Mouse (Mus musculus) cerebellum, adult 9-11 months (tissue): ENCODE results near the gene Tmem121.

Experiments used
- DNase-seq: peaks from one replicate; pipeline ENCODE4 v3.0.0; 2022

Gene Tmem121

DNA sequence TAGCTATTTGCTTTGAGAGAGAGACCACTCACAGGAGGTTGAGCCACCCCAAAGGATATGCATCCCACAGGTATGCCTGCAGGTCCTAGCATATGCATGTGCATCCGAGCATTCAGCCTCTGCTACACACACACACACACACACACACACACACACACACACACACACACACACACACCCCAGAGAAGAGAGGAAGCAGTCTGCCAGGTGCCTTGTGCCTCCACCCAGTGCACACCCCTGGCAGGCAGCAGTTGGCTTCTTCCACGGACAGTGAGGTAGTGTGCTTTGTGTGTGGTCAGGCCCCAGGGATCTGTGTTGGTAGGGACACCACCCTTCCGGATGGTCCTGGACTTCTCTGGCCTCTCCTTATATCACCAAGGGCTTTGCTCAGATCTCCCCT, 35.8 kb upstream of the Tmem121 start:
- no peak for DNase-seq

DNA sequence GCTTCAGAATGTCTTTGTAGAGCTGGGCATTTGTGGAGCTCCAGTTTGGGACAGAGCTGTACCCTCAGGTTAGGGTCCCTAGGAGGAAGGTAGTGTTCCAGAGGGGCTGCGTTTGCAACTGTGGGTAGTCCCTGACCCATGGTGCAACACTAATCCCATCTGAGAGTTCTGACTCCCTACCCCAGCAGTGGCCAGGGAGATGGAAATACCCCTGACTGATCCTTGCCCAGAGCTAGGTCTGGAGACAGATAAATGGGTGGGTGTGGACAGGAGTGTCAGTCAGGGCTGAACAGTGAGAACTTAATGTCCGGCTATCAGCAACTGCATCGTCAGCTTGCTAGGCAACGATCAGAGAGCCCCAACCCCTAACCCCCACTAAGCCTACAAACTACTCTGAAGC, 35.1 kb upstream of the Tmem121 start:
- no peak for DNase-seq

DNA sequence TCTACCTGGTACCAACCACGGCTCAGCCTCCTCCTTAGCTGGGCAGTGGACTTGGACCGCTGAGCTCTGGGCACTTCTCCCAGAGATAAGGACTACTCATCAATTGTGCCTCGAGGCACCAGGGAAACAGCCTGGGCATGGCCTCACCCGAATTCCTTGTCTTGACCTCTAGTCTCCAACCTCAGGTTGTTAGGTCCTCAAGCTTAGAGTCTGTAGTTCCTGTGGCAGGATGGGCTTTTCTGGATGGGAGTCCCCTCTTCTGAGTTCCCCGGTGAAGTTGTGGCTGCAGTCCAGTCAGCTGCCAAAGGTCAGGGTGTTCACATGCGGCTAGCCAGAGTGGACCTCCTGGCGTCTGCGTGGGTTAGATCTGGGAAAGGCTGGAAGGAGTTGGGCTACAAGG, 34.7 kb upstream of the Tmem121 start:
- DNase-seq, result no peak

DNA sequence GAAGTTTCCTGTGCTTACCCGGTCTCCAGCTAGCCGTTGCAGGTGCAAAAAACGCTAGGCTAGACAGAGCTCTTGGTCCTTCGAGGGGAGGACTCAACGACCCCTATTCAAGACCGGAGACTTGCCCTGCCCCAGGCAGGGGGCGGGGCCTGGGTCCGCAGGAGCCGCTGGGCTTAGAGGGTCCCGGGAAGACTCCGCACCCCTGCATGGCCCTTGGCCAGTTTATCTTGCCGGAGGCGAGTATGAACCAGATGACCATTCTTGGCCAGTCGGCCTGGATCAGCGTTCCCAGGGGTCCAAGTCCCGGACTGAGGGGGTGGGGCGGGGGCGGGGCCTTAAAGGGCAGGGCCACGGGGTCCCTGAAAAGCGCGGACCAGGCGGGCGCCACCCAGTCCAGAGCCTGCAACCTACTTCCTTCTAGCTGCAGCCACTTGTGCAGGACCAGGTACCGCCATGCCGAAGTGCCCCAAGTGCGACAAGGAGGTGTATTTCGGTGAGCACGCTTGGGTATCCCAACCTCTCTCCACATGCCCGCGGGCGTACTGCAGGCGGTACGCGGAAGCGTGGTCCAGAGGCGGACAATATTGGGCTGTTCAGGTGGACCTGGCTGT, 34.0 kb upstream of the Tmem121 start:
- DNase-seq, result peak; percentile 53

DNA sequence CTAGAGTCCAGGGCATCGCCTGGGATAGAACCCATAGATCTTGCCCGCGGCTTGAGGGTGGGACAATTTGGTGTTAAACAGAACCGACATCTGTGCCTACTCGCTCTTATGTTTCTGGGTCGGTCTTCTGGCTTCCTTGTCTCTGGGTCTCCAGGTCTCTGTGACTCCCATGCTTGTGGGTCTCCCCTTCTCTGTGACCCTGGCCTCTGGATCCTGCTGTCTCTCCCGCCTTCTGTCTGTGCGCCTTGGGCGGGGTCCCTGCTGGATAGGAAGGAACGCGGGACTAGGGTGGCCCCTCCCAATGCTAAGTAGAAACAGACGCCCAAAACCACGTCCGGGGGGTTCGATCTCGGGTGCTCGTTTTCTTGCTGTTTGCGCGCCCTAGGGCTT, 33.5 kb upstream of the Tmem121 start:
- no peak for DNase-seq

DNA sequence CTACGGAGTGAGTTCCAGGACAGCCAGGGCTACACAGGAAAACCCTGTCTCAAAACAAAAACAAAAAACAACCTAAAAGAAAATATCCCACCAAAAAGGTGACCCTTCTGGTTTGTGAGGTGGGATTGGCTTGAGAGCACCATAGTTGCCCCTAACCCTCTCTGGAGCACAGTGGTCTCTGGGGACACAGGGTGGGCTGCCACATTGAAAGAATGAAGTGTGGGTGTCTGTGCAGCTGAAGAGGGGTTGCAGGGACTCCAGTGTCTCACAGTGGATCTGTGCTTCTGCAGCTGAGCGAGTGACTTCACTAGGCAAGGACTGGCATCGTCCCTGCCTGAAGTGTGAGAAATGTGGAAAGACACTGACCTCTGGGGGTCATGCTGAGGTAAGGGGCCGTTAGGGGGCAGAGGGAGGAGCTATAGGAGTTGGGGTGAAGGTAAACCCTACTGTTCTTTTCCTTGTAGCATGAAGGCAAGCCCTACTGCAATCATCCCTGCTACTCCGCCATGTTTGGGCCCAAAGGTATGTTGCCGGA, 32.7 kb upstream of the Tmem121 start:
- DNase-seq, result peak; percentile 27

DNA sequence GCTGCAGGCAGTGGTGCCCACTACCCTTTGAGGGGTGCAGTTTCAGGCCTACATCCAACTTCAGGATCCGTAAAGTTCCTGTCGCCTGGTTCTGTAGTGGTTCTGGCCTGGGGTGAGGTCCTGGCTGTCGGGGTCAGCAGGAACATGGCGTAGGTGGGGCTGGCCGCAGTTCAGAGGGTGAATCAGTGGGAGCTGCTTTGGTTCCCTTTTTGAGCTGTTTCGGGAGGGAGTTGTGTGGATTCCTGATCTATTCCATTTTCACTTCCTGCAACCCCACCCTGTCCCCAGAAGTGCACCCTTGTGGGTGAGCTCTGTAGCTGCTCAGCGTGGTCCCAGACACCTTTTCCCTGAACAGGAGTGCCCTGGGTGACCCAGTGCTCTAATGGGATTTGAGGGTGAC, 31.8 kb upstream of the Tmem121 start:
- DNase-seq, result peak; percentile 50

DNA sequence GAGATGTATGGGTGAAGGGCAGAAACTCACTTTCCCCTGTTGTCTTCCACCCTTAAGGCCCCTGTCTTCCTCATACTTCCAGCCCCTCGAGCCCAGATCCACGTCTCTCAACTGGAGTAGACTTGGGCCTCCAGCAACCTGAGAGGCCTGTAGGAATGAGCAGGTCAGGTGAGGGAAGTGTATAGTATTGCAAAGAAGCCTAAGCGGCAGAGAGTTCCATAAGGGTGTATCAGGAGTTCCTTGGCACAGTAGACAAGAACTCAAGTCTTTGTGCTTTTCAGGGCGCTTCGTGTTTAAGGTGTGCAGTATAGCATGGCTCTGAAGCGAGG, 31.0 kb upstream of the Tmem121 start:
- no peak for DNase-seq

DNA sequence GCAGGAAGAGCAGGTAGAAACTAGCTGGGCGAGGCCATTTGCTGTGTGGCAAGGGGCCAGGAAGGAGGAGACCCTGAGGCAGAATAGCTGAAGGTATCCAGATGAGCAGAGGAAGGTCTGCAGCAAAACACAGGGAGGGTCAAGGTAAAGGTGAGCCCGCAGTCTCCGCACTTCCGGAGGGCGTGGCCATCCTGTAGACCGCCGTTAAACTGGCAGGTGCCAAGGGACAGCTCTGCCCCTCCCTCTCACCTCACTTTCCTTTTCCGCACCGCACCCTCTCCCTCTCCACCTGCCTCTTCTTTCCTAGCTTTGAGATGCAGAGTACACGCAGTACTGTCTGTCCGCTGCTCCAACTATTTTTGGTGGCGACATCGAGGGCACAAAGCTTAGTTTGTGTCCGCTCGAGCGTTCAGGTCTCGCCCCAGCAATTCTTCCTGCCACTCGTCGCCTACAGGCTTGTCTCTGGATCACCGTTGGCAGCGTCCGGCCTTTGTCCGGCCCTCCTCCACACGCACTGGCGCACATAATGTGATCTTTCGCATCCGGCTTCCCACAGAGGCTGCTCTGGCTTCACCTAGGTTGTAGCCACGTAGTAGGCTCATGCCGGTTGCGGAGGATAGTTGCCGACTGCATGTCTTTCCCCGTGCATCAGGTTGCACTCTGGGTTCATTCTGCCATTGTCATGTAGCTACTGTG, 30.5 kb upstream of the Tmem121 start:
- DNase-seq, result peak; percentile 79

DNA sequence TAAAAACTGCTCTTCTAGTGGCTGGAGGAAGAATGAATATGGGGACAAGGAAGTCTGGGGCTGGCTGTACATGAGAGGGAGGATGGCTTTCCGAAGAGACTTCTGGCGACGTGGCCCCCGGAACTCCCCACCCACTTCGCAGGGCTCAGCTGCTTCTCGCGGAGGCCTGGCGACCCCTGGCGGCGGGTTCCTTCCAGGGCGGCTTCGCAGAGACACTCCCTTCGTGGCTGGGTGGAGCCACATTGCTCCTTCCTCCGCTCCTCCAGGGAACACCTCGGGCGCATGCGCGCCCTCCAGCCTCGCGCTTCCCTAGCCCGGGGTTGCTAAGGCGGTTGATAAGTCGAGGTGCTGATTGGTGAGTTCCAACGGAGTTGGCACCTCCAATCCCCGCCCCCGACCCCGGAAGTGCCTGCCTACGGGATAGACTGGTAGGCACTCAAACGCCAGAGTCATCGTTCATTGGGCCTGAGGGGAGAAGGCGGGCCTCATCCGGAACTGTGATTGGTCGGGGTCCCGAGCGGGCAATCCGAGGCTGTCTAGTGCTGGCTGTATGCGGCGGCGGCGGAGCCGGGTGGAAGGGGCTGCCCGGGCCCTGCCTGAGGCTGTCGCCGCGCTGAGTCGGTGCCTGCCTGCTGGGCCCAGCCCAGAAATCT, 29.7 kb upstream of the Tmem121 start, which contains the start of gene Tedc1:
TSS of gene Tedc1 (plus strand) at position 535 of the 653 bp plus-strand sequence.
- DNase-seq, result peak; percentile 99

DNA sequence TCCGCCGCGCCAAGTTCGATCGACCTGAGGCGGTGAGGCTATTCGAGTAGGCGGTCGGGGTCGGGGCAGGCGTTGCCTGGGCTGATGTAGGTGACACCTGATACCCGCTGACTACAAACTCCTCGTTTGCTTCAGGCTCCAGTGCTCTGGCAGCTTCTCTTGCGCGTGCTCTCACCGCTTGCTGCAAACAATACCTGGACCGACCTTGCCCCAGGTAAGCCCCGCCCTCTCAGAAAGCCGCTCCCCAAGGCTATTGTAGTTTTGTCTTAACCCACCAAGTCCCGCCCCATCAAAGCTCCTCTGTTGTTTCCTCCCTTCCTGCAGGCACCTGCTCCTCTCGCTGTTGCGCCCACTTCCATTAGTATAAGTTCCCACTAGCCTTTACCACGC, 29.2 kb upstream of the Tmem121 start:
- no peak for DNase-seq

DNA sequence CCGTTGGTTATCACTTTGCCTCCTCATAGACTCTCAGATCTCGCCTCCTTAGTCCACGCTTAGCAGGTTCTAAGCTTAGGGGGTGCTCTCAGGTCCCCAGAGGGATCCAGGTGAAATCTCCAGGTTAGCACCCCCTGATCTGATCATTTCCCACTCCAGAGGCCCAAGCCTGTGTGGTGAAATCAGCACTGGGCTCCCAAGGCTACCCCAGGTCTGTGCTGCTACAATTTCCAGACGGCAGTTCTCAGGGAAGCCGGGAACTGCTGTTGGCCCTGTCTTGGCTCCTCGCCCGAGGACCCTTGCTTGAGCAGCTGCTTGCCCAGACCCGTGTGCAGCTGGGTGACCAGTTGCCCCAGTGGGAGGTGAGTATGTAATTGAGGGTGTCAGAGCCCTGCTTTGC, 28.7 kb upstream of the Tmem121 start:
- DNase-seq, result peak; percentile 73

DNA sequence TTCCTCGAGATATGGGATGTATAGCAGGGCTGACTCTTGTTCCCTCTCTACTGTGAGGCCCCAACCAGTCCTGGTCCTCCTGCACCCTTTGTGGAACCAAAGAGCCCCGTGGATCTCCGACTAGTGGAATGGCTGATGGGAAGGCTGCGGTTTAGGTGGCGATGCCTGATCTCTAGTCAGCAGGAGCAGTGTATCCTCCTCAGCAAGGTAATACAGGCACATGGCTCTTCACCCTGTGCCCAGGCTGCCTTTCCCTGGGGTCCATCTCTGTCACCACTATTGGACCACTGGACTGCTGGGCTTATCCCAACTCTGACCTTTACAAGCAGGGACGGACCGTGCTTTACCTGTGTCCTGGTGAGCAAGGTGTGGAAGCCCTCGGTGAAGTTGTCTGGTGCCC, 28.2 kb upstream of the Tmem121 start:
- DNase-seq, result no peak

DNA sequence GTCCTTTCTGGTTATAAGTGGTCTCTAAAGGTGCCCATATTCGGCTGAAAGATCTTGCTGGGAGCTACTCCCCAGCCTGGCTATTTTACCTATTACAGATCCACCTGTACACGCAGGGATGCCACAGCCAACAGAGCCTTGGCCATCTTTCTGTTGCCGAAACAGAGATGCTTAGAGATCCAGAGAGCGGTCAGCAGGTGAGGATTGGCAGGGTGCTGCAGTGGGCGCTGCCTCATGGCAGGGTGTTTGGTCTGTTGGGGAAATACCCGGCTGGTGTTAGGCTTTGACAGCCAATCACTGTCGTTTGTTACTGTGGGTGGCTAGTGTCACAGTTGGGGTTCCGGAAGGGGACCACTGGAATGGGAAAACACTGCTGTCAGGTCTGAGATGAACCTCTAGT, 27.8 kb upstream of the Tmem121 start:
- peak; percentile 41 for DNase-seq

DNA sequence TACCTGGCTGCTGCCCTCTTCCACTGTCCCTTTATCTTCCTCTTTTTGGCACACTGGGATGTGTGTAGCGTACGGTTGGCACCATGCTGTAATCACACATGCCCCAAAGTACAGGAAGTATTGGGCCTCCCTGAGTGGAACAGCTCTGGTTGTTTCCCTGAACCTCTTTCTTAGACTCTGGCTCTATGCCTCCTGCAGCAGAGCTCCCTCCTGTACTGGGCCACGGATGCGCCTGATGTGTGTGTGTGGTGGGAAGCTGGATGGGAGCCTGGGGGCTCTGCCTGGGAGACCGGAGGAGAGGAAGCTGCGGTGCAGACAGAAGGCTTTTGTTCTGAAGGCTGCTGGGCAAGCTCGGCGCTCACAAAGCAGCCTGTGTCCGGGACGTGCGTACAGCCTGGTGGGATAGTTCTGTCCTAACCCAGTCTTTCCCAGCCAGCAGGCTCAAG, 22.1 kb upstream of the Tmem121 start:
- peak; percentile 65 for DNase-seq

DNA sequence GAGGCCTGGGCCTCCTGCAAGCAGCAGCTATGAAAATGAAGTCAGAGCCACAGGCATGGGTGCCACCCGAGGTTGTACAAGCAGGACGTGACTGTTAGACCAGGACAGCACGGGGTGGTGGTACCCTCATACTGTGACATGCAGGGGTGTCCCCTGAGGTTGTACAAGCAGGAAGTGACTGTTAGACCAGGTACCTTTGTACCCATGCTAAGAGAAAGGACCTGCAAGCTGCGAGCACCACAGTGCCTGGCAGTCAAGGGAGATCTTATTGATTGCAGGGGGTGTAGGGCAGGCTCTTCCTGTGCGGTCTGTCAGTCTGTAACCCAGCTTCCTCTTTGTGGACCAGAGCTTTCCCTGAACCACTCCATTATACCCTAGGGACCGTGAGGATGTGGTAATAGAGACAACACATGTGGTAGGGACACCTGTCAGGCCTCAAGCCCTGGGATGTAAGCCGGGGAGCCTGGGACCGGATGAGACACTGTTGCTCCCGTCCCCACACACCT, 17.6 kb upstream of the Tmem121 start:
- DNase-seq, result no peak

DNA sequence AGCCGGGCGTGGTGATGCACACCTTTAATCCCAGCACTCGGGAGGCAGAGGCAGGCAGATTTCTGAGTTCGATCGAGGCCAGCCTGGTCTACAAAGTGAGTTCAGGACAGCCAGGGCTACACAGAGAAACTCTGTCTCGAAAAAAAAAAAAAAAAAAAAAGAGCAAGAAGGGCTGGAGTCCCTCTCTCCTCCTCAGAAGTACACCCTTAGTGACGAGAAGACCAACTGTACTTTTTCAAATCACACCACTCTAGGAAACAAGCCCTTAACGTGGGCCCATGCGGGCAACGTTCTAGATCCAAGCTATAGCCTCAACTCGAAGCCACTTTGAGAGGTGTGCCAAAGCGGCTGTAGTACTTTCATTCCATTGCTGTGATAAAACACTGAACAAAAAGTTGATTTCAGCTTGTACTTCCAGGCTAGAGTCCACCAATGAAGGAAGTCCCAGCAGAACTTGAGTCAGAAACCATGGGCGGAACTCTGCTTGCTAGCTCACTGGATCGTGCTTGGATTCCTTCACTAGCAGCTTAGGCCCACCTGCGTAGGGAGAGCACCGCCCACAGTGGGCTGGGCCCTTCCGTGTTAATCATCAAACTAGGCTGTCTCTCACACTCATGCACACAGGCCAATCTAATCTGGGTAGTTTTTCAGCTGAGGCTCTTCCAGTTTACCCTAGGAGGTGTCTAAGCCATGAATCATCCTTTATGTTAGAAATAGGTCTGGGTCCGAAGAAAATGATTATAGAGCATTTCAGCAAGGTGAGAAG, 8.6 kb upstream of the Tmem121 start:
- no peak for DNase-seq

DNA sequence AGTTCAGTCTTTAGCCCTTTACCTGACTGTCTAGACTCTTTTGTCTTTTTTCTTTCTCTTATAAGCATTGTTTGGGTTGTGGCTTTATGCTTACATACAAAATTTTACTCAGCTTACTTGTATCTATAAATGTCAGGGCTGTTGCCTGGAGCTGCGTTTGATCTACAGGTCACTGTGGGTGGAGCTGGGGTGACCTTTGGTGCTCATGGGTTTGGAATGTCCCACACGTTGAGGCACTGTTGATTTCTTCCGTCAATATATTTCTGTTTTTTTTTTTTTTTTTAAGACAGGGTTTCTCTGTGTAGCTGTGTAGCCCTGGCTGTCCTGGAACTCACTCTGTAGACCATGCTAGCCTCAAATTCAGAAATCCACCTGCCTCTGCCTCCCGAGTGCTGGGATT, 4.7 kb upstream of the Tmem121 start:
- DNase-seq, result no peak

DNA sequence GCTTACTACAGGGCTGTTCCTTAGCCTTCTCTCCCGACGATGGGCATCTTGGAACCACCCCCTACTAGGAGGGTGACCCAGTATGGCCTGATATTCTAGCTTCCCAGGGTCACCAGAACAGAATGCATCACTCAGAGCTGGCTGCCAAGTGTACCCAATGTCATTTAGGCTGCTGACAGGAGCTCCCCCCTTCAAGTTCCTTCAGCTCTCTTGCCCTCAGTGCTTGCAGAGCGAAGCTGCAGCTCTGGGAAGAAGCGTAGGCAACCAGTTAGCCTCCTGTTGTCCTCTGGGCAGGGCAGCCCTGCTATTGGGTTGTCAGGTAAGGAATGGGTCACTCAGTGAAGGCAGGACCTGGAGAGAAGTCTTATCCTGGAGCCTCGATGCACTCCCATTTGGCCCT, 785 bp upstream of the Tmem121 start:
- peak; percentile 30 for DNase-seq

DNA sequence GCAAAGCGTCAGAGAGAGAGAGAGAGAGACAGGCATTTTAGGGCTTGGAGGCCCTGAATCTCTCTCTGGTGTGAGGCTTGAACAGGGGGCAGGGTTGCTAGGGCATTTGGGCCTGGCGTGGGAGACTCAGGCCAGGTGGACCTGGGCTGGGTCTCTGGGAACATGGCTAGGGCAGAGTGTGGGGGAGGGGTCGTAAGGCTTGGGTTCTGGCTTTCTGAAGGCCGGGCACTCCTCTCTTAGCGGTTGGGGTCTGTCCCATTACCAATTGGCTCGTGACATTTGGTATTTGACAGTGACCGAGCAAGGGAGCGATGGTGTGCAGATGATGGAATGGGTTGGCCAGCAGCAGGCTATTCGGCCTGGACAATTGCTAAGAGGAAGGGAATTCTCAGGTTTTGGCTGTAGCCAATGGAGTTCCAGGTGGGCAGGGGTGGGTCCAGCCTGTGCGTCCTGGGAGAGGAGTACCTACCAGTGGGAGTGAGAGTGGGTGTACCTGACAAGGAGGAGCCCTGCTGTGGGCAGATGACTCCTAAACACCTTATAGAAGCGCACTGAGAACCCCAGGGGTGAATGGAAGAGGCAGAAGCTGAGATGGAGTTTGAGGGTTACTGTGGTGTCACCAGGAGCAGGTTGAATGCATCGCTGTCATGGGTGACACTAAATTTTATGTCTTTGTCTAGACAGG, 738 bp downstream of the Tmem121 start:
- peak; percentile 68 for DNase-seq

DNA sequence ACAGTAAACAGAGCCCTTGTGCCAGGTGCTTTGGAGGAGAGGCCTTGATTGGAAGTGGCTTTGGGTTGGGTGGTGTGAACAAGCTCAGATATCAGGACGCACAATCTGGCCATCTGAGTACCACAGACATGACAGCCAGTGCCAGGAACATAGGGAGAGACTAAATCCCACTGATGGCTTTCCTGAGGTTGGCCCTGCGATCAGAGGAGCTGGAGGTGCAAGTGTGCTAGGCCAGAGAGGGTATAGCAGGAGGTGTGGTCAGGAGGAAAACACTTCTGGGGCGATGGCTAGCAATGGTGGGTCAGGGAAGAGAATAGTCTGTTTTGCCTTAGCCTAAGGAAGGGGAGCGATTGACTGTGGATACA, 1.3 kb downstream of the Tmem121 start:
- no peak for DNase-seq

DNA sequence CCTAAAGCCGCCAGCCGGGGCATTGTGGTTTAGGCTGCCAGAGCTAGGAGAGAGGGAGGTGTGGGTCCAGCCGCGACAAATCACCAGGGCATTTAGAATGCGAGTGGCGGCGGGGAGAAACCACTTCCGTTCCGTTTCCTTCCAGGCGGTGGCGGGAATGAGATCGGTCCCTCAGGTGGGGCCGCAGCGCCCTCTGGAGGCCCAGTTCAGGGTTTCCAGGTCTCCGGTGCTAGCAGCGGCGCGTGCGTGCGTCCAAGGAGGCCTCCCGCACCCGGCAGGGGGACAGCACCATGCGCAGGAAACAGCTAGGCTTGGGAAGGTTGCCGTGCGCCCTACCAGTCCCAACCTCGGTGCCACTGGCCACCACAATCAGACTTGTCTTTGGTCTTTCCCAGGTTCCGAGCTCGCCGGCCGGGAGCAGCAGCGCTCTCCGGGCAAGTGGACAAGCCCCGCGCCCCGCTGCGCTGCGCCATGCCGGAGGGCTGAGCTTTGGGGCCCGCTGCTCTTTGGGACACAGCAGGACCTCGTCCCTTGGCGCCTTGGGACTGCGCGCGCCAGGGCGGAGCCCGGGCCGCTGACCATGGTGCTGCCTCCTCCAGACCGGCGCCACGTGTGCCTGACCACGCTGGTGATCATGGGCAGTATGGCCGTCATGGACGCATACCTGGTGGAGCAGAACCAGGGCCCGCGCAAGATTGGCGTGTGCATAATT, 2.0 kb downstream of the Tmem121 start:
- DNase-seq, result peak; percentile 90
